Mouse (Mus musculus) small intestine, adult 2 months (tissue): Measurements from ENCODE around the gene Pknox2. TPM values are rescaled to one million over a fixed set of nuclear protein-coding genes. Genes with fewer than 3 reads are reported as not detected.

ENCODE experiments used
- H3K27ac ChIP-seq: fragments of 200-500 bp; 2 replicates; pipeline ENCODE4 v1.5.1; 2012; ENCODE audit warnings: low read depth, low read length, control low read depth, inconsistent platforms; ENCODE audit not compliant: insufficient read depth
- H3K27me3 ChIP-seq: fragments of 200-500 bp; 2 replicates; pipeline ENCODE4 v1.6.1; 2012; ENCODE audit warnings: mild to moderate bottlenecking, moderate library complexity, low read length, inconsistent platforms; ENCODE audit not compliant: control insufficient read depth, insufficient read depth
- H3K36me3 ChIP-seq: fragments of 200-500 bp; 2 replicates; pipeline ENCODE4 v1.6.1; 2012; ENCODE audit warnings: mild to moderate bottlenecking, low read length, control low read depth, inconsistent platforms; ENCODE audit not compliant: control insufficient read depth, insufficient read depth
- H3K4me1 ChIP-seq: fragments of 200-500 bp; 2 replicates; pipeline ENCODE4 v1.6.1; 2012; ENCODE audit warnings: low read length, inconsistent platforms, mixed read lengths; ENCODE audit not compliant: control insufficient read depth, insufficient read depth, insufficient read length
- H3K4me3 ChIP-seq: fragments of 200-500 bp; 2 replicates; pipeline ENCODE4 v1.5.1; 2012; ENCODE audit warnings: low read depth, mild to moderate bottlenecking, control low read depth, inconsistent platforms, low read length, moderate library complexity
- CTCF ChIP-seq: fragments of 200-500 bp; IDR thresholded peaks from 2 replicates; pipeline ENCODE4 v1.5.1; 2012; ENCODE audit warnings: low read depth, mild to moderate bottlenecking, control low read depth, inconsistent platforms, low read length, moderate library complexity, mixed read lengths; ENCODE audit not compliant: insufficient replicate concordance, insufficient read length; ENCODE audit errors: extremely low read depth
- POLR2A ChIP-seq: fragments of 200-500 bp; IDR thresholded peaks from 2 replicates; pipeline ENCODE4 v1.6.1; 2012; ENCODE audit warnings: low read depth, mild to moderate bottlenecking, control low read depth, inconsistent platforms, low read length, moderate library complexity
- WGBS: fragments of 180-500 bp; shearing (Covaris S2); methylation state at CpG from one replicate; pipeline ENCODE4 v1.1.7; 2018; 5-methylcytosine and 5-hydroxymethylcytosine counted together
- polyA plus RNA-seq: library from polyadenylated mRNA; depleted of rRNA; stranded (reverse); fragments of >200 nt; gene quantifications from 2 replicates; pipeline ENCODE4 v1.2.3, GENCODE M21; 2012

Gene Pknox2
- polyA plus RNA-seq, 1 experiment, result 2.7 TPM

GRCm38 (mm10) chr9:36969131-36969530, 178.1 kb downstream of the Pknox2 start:
- no peak overlapping the region for H3K4me3 ChIP-seq
- TF ChIP-seq POLR2A (no peak), CTCF (no peak)
- H3K4me1 ChIP-seq, result no peaks in the 10 kb centered on the region
- H3K27me3 ChIP-seq, result no peaks in the 10 kb centered on the region
- H3K27ac ChIP-seq, result no peak overlapping the region
- 88% methylated on average over 1 of the region's 1 CpGs for WGBS
- H3K36me3 ChIP-seq, result no peaks in the 10 kb centered on the region

GRCm38 (mm10) chr9:36968713-36969112, 178.5 kb downstream of the Pknox2 start:
- Histone ChIP-seq H3K4me3 (no peak overlapping the region), H3K36me3 (no peaks in the 10 kb centered on the region), H3K27me3 (no peaks in the 10 kb centered on the region), H3K4me1 (no peaks in the 10 kb centered on the region), H3K27ac (no peak overlapping the region)
- TF ChIP-seq CTCF (peak; percentile 59; the same call in 1 of the 2 replicates), POLR2A (no peak)
- WGBS, result 47% methylated on average over 7 of the region's 7 CpGs

GRCm38 (mm10) chr9:36968236-36968635, 179.0 kb downstream of the Pknox2 start:
- H3K4me1 ChIP-seq, result no peaks in the 10 kb centered on the region
- no peak overlapping the region for H3K27ac ChIP-seq
- H3K27me3 ChIP-seq, result no peaks in the 10 kb centered on the region
- no peak overlapping the region for H3K4me3 ChIP-seq
- 74% methylated on average over 7 of the region's 7 CpGs for WGBS
- TF ChIP-seq POLR2A, result no peak
- TF ChIP-seq CTCF, result no peak
- H3K36me3 ChIP-seq, result no peaks in the 10 kb centered on the region

GRCm38 (mm10) chr9:36965720-36966119, 181.5 kb downstream of the Pknox2 start:
- no peaks in the 10 kb centered on the region for H3K27me3 ChIP-seq
- no peak overlapping the region for H3K4me3 ChIP-seq
- no peaks in the 10 kb centered on the region for H3K4me1 ChIP-seq
- WGBS, result 66% methylated on average over 5 of the region's 5 CpGs
- no peaks in the 10 kb centered on the region for H3K36me3 ChIP-seq
- no peak overlapping the region for H3K27ac ChIP-seq
- TF ChIP-seq CTCF, result no peak
- TF ChIP-seq POLR2A, result no peak

- Histone ChIP-seq H3K27ac (no peak overlapping the region), H3K27me3 (no peaks in the 10 kb centered on the region), H3K36me3 (no peaks in the 10 kb centered on the region), H3K4me3 (no peak overlapping the region), H3K4me1 (no peaks in the 10 kb centered on the region)
- WGBS, result 52% methylated on average over 5 of the region's 5 CpGs
- TF ChIP-seq CTCF, result no peak
- no peak for TF ChIP-seq POLR2A
Measured at GRCm38 (mm10) chr9:36964230-36964629, 183.0 kb downstream of the Pknox2 start.

GRCm38 (mm10) chr9:36963512-36963911, 183.7 kb downstream of the Pknox2 start:
- no peaks in the 10 kb centered on the region for H3K27me3 ChIP-seq
- WGBS, result 56% methylated on average over 3 of the region's 3 CpGs
- H3K36me3 ChIP-seq, result no peaks in the 10 kb centered on the region
- TF ChIP-seq CTCF (no peak), POLR2A (no peak)
- no peak overlapping the region for H3K4me3 ChIP-seq
- H3K27ac ChIP-seq, result no peak overlapping the region
- H3K4me1 ChIP-seq, result no peaks in the 10 kb centered on the region

GRCm38 (mm10) chr9:36961874-36962273, 185.3 kb downstream of the Pknox2 start:
- WGBS, result 68% methylated on average over 1 of the region's 1 CpGs
- Histone ChIP-seq H3K4me3 (no peak overlapping the region), H3K4me1 (no peaks in the 10 kb centered on the region), H3K36me3 (no peaks in the 10 kb centered on the region), H3K27me3 (no peaks in the 10 kb centered on the region), H3K27ac (no peak overlapping the region)
- TF ChIP-seq POLR2A (no peak), CTCF (no peak)

- H3K36me3 ChIP-seq, result no peaks in the 10 kb centered on the region
- 84% methylated on average over 5 of the region's 5 CpGs for WGBS
Measured at GRCm38 (mm10) chr9:36961153-36961552, 186.1 kb downstream of the Pknox2 start.

More at GRCm38 (mm10) chr9:36961153-36961552, 186.1 kb downstream of the Pknox2 start:
- no peak overlapping the region for H3K27ac ChIP-seq
- H3K27me3 ChIP-seq, result no peaks in the 10 kb centered on the region
- no peak overlapping the region for H3K4me3 ChIP-seq
- TF ChIP-seq CTCF (no peak), POLR2A (no peak)
- no peaks in the 10 kb centered on the region for H3K4me1 ChIP-seq
